Mouse (Mus musculus) liver, adult 2 months (tissue): Measurements from ENCODE around the gene Arhgef40.

ENCODE experiments used
- CTCF ChIP-seq: fragments of 200-500 bp; IDR thresholded peaks from 2 replicates; pipeline ENCODE4 v1.5.1; 2011; ENCODE audit warnings: low read depth, low read length, control low read depth
- POLR2A ChIP-seq: fragments of 200-500 bp; IDR thresholded peaks from 2 replicates; pipeline ENCODE4 v1.6.1; 2011; ENCODE audit warnings: low read length, control low read depth; ENCODE audit not compliant: insufficient read depth; ENCODE audit errors: extremely low read depth

- TF ChIP-seq CTCF (peak; percentile 100), POLR2A (no peak)
These were observed 24.0 kb downstream of the Arhgef40 start for GRCm38 (mm10) chr14:52008321-52009203.
